Mouse (Mus musculus): ENCODE results near the gene Szrd1.
A peak's percentile ranks its signal among the peaks of the same experiment; 100 is the strongest.

Gene Szrd1

DNA sequence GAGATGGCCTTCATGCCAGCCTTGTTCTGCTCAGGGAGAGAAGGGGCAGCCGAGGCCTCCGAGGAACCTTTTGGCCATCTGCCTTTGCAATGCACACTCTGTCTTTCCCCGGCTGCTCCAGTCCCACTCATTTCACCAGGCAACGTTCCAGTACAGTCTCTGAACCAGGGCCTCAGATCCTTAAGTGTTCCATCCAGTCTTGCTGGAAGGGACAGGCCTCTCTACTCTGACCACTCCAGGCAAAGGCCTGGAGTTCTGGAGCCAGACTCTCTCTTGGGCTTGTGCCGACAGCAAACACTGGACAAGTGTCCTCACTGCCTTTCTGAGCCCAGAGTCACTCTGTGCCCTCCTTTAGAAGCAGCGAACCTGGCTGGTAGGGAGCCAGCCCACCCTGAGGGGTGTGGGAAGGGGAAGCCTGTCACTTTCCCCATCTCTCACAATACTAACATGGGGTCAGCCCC, 25.0 kb downstream of the Szrd1 start:
- no peak for DNase-seq (ENCODE audit: low read depth)

DNA sequence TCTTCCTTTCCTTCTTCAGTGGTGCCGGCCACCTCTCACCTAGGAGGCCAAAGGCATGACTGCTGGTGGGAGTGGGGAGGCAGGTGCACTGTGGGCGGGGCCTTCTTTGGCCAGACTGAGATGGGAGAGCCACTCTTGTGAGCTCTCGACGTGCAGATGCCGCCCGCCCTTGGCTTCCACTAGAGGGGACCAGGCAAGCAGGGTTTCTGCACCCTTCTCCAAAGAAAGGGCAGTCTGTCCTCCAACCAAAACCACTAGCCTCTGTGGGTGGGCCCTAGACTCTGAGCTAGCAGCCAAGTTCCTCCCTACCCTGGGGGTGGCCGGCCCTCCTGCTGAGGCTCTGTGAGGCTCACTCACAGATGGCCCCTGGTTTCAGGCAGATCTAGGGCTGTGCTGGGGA, 25.7 kb downstream of the Szrd1 start:
- DNase-seq (ENCODE audit: low read depth) = no peak

DNA sequence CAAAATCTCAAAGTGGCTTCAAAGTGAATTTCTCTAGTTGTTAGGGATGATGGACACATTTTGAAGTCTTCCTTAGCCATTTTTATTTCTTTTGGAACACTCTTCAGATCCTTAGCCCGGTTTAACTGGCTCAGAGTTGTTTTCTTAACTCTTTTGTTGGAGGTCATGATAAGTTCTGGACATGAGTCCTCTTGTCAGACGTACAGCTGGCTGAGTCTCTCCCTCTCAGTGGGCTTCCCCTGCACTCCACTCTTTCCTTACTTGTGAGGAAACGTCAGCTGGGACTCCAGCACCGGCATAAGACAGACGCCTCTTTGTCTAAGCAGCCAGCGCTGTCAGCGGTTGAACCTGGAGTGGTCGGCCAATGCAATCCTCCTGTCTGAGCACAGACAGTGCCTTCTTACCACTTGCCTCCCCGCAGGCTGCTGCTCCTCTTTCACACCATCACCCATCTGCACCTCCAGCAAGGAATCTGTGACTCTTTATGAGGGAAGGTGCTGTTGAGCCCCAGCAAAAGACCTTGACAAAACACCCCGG, 31.3 kb downstream of the Szrd1 start:
- no peak for DNase-seq (ENCODE audit: low read depth)

DNA sequence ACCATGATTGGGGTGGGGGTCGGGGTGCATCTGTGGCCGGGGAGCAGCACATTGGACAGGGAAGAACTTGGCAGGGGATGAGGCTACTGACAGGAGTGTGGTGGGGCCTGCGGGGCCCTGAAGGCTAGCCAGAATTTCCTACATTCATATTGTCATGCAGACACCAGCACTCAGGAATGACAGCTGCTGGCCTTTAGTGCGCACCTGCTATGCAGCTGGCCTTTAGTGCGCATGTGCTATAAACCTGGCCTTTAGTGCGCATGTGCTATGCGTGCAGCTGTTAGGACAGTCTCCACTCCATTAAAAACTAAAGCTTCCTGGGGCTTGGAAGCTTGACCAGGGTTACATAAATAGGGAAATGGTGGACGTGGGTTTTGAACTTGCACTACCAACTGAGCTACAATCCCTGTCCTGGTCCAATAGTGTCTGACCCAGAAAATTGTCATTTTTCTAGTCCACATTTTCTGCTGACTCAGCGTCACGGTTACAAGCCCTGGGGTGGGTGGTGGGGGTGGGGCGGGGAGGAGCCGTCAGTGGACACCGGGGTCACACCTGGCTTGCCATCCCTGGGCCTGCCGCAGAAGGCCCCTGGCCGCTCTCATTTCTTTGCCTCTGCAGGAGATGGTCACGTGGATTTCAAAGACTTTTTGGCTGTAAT, 32.9 kb downstream of the Szrd1 start:
- DNase-seq (ENCODE audit: low read depth) = no peak

DNA sequence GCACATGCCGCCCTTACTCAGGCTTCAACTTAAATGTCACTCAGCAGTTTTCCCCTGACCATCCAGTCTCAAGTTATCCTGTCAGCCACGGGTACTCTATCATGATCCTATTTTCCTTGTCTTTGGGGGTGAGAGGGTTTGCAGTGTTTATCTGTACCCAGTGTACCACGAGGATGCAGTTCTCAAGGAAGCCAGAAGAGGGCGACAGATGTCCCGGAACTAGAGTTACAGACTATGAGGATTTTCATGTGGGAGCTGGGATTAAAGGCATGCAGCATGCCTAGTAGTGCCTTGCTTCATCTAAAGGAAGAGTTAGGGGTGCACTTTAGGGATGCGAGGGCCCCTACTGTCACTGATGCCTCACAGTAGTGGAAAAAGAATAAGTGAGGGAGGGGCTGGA, 37.7 kb downstream of the Szrd1 start:
- peak; percentile 56 for DNase-seq (ENCODE audit: low read depth)

DNA sequence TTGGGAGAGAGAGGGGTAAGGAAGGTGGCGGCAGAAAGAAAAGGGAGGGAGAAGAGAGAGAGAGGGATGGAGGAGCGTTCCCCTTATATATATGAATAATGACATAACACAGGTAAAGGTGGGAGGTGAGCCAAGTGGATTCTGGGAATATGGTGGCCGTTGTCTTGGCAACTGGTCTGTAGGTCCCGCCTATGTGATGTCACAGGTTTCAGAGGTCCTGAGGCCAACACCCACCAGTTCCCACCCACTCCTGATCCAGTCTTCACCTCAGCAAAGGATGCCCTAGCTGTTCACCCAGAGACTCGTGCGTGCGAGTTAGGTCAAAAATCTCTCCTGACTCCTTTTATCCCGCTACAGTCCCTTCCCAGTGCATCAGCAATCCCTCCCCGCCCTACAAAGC, 38.3 kb downstream of the Szrd1 start:
- no peak for DNase-seq (ENCODE audit: low read depth)

DNA sequence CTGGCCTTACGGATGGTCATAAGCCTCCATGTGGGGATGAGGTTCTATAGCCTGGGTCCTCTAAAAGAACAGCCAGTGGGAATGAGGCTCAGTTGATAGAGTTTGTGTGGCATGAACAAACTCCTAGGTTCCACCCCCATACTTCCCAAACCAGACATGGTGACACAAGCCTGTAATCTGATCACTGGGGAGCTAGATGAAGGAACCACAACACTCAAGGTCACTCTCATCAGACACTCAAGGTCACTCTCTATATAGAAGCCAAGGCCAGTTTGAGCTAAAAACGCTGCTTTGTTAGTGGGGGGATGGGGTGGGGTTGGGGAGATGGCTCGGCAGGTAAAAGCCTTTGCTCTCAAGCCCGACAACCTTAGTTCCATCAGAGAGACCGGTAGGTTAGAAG, 39.6 kb downstream of the Szrd1 start:
- peak; percentile 56 for DNase-seq (ENCODE audit: low read depth)

DNA sequence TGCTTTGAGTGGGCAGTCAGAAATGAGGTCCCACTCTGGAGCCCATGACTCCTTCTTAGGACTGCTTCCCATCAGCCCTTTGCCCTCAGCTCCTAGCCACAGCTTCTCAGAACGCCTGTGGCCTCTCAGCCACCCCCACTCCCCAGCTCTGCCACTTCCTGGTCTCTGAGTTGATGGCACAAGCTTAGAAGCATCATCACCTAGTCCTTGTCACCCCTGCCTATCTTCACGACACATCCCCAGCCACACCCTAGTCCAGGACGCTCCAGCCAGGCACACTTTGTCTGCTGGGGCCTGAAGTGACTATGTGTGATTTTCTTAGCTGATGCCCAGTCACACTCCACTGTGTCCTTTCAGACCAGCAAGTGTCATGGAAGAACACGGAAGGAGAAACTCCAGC, 40.6 kb downstream of the Szrd1 start:
- DNase-seq (ENCODE audit: low read depth) = peak; percentile 55

DNA sequence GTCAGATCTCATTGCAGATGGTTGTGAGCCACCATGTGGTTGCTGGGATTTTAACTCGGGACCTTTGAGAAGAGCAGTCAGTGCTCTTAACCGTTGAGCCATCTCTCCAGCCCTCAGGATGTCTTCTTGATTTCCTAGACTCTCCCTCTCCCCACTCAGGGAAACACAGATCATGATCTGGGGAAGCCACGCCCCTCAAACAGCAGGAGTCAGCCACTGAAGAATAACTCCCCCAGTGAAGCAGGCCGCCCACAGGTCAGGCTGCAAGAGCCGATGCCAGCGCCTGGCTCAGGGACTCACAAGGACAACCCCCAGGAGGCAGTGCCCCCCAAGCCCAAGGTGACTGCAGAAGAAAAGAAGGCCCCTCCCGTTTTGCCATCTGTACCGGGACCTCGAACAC, 42.9 kb downstream of the Szrd1 start:
- DNase-seq (ENCODE audit: low read depth) = no peak

DNA sequence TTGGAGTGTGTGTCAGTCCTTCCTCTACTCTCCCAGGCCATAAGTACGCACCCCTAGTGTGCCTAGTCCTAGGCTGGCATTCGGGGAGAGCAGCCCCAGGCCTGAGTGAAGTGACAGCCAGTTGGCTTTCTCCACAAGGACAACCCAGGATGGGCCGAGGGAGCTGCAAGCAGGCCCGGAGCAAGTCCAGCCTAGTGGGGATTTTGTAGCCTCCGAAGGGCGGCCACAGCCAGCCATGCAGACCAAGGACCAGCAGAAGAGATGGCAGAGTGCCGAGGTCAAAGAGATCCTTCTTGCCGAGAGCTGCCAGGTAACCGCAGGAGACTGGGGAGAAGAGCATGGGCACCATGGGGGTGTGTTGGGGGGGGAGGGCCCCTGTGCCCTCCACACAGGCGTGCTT, 44.6 kb downstream of the Szrd1 start:
- DNase-seq (ENCODE audit: low read depth) = no peak

DNA sequence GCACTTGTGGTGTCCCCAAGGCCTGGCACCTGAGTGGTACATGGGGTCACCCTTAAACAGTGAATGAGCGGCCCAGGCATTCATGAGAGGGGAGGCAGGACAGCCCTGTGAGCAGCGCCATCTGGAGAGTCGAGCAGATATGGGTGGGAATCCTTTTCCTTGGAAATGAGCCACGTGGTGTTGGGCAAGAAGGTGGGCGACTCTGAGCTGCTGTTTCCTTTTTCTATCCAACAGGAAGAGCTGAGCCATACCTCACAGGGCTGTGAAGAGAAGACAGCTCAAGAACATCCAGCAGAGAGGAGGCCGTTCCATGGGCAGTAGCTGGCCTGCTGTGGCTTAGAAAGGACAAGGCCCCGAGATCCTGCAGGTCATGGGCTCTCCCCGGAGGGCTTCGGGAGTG, 50.9 kb downstream of the Szrd1 start:
- no peak for DNase-seq (ENCODE audit: low read depth)

DNA sequence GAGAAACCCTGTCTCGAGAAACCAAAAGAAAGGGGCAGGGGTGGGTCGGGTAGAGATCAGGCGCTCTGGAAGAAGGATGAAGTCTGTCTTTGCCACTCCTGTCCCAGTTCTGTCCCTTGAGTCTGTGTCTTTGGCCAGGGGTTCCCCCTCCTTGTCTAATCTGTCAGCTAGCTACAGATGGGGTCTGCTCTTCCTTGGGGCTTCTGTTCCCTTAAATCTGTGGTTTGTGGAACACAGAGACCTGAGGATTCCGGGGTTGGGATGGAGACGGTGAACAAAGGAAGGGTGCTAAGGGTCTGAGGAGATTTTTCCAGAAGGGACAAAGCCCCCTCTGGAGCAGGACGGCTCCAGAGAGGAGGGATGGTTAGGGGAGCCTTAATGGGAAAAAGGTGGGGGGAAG, 51.5 kb downstream of the Szrd1 start, which contains the start of gene Spata21:
Gene Spata21 (plus strand): TSS at position 301 of the 400 bp plus-strand sequence.
- no peak for DNase-seq (ENCODE audit: low read depth)

DNA sequence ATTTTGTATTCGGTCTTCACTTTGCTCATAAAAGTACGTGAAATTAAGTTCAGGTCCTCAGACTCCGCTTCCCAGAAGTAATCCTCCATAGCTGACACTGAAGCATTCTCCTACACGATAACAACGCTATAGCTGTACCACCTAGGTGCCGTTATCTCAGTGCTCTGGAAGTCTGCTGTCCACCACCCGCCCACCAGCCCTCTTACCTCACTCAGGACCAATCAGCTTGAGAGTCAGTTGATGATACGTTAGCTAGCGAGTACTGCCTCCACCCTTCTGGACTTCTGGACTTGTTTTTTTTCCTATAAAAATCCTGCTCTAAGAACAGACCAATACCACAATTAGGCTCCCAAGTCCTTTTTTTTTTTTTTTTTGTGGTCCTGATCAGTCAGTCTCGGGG, 52.7 kb downstream of the Szrd1 start:
- no peak for DNase-seq (ENCODE audit: low read depth)

DNA sequence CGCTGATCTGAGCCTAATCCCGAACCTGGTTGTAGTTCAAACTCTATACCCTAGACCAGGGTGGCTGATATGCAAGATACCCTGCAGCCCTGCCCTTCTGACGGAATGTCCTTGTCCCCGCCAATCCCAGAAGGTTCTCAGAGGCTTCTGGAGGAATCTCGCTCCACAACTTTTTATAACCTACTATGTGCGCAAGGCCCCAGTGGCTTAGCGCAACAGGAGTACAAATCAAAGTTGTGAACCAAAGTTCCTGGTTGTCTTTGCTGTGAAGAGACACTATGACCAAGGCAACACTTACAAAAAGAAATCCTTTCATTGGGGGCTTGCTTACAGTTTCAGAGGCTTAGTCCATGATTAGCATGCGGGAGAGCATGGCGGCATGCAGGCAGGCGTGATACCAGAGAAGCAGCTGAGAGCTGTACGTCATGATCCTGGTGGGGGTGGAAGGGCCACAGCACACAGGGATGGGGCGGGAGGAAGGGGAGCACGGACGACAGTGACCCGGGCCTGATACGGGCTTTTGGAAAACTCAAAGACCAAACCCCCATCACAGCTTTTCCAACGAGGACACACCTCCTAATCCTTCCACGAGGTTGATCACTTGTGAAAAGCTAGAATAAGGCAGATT, 61.0 kb downstream of the Szrd1 start:
- no peak for DNase-seq (ENCODE audit: low read depth)

DNA sequence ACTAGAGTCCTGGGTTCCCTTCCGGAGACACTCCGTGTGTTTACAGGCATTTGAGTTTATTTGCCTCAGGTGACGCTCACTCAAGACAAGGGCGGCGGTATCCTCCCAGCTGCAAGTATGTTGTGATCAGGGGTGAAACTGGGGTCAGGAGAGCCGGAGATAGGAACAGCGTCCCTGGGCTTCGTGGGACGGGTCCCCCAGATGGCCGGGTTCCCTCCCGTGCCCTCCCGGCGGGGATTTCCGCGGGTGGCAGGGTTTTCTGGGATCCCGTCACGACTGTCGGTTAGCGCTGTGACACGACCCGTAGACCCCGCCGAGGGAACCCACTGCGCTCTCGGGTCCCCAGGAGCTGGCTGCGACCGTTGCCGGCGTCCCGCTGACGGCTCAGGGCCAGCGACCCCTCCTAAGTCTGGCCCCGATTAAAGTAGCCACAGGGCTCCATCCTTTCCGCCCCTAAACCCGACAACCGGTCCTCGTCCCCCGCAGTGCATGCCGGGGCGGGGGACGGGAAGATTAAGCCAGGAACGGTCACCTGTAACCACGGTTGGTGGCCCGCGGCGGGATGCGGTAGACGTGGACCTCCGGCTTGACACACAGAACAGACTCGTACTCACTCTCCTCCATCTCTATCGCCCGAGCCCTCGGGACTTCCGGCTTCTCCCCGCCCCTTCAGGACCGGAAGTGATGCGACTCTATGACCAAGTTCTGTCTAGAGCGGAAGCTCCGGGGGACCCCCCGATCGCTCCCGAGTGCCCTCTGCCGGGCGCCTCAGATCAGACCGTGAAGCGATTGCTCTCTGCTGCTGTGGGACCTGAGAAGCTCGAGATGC, 61.7 kb downstream of the Szrd1 start, which contains the start of gene Necap2:
Gene Necap2 (minus strand): TSS at position 677 of the 829 bp plus-strand sequence.
- DNase-seq (ENCODE audit: low read depth) = peak; percentile 95

DNA sequence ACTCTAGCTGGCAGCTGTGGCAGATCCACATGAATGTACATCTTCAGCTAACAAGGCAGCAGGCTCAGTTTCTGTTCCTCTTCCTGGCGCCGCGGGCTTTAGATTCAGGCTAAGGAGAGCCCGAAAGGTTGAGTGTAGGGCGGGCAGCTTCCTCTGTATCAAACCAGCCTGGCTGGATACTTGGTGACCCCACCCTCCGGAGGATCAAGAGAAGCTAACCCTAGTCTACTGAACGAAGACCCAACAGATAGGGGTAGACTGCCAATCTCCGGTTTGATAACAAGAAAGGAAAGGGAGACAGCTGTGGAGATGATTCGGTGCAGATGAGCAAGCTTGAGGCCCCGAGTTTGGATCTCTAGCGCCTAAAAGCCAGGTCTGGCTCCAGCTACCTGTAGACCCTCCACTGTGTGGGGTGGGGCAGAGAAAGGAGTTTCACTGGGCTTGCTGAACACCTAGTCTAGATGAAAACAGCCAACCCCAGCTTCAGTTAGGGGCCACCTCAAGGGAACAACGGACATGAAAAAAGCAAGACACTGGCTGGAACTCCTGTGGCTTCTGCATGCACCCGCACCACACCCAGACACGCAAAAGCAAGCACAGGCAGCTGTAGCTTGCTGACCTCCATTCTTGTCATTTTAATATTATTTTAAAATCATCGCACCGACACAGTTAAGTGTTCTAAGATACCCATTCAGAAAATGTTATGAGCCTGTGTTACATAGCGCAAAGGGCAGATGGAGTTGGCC, 62.6 kb downstream of the Szrd1 start:
- no peak for DNase-seq (ENCODE audit: low read depth)

DNA sequence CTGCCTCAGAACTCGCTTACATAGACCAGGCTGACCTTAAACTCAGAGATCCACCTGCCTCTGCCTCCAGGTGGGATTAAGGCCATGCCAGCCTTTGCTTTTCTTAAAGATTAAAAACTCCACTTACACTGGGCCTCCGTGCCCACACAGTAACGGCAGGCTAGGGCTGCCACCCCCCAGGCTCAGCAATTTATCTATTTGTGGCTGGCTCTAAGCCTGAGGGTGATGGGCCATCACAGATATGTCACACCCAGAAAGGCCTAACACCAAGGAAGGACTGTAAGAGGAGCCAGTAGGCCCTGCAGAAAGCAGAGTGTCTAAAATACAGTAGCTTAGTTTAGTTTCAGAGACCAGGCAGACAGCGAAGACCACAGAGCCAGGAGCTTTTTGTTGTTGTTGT, 65.5 kb downstream of the Szrd1 start:
- no peak for DNase-seq (ENCODE audit: low read depth)

DNA sequence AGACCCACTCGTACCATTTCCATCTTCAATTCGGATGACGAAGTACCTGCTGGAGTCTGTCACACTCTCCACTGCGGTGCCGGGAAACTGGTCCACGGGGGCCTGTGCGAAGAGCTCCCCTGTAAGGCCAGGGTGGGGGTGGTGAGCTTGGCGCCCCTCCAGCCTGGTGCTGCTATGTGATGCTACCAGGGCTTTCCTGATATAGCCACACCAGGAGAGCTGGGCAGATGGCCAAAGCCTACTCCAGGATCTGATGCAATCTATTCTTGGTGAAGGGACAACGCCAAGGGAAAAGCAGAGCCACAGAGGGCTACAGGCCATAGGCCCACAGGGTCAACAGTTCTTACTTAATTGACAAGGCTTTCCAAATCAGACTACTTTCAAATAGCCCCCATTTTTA, 65.9 kb downstream of the Szrd1 start:
- DNase-seq (ENCODE audit: low read depth) = peak; percentile 47

DNA sequence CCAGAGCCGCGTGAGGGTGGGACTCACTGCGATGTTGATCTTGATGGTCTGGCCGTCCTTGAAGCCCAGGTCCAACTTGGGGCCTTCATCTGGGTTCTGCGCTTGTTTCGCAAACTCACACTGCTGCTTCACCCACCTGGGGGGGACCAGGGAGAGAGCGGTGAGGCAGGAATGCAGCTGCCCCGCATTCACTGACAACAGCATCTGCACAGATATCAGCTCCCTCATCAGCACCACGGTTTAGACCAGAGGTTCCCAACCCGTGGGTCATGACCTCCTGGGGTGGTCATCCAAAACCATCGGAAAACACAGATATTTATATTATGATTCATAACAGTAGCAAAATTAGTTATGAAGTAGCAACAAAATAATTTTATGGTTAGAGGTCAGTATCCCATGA, 67.1 kb downstream of the Szrd1 start:
- DNase-seq (ENCODE audit: low read depth) = no peak

DNA sequence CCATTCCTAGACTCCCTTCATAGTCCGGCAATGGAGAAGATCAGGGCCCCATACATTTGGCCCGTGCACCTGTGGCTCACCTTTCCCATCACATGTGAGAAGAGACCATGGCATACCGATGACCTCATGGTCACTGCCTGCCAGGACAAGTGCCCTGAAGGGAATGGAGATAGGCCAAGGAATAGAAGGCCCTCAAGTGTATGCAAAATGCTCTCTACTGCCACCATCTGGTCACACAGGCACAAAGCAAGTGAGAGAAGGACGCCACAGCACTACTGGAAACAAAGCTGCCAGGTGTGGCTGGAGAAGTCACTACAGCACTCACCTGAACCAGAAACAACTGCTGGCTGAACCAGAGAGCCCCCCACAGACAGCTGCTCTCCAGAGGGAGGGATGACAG, 69.8 kb downstream of the Szrd1 start:
- DNase-seq (ENCODE audit: low read depth) = peak; percentile 56

DNA sequence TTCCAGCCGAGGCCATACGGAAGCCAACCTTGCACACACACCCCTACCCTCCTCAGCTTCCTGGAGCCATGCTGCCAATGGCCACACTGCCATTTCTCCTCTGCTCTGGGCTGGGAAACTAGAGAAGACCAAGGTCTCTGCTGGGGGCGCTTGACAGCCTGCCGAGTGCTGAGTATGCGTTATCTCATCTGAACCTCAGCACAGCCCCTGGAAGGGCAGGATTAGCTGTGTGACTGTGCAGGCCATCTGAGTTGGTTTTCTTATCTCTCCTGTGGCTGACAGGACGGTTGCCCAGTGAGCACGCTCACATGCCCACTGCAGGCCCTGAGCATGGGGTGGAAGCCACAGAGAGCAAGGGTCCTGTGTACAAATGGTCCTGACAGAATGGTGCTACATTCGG, 70.9 kb downstream of the Szrd1 start:
- no peak for DNase-seq (ENCODE audit: low read depth)

DNA sequence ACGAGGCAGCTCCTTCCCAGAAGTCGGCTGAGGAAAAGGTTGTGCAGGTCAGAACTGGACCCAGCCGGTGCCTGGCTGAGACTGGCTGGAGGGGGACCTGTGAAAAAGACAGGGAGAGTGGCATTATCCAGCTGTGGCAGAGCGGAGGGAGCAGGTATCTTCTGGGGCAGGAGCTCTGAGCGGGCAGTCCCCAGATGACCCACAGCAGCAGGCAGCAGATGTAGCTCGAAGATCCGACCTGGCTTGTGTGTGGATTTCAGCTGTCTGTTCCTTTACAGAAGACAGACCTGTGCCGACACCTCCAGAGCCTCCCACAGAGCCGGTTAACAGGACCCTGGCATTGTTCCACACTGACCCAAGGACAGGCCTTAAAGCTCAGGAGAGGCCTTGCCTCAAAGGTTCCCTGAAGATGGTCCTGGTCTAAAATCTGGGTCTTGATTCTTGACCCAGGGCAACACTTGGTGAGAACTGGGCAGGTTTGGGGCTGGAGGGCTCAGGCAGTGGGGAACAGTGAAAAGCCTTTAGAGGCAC, 72.0 kb downstream of the Szrd1 start:
- DNase-seq (ENCODE audit: low read depth) = no peak

Data from 416B (cell line).